Mouse (Mus musculus) liver, adult 2 months (tissue): Measurements from ENCODE around the gene Sgms1. TPM values are rescaled to one million over a fixed set of nuclear protein-coding genes. Genes with fewer than 3 reads are reported as not detected.

Source experiments
- DNase-seq: peaks from one replicate; pipeline ENCODE4 v3.0.0-alpha.2; 2011; ENCODE audit warnings: low read depth, low spot score; ENCODE audit errors: extremely low read depth
- H3K27ac ChIP-seq: fragments of 200-500 bp; replicated peaks from 2 replicates; pipeline ENCODE4 v1.5.1; 2012; ENCODE audit warnings: low read depth, mild to moderate bottlenecking, control low read depth, inconsistent platforms, low read length; ENCODE audit not compliant: insufficient read depth
- H3K27me3 ChIP-seq: fragments of 200-500 bp; 2 replicates; pipeline ENCODE4 v1.6.1; 2012; ENCODE audit warnings: mild to moderate bottlenecking, moderate library complexity, low read length, inconsistent platforms; ENCODE audit not compliant: control insufficient read depth, insufficient read depth
- H3K36me3 ChIP-seq: fragments of 200-500 bp; 2 replicates; pipeline ENCODE4 v1.6.1; 2012; ENCODE audit warnings: low read length, inconsistent platforms; ENCODE audit not compliant: control insufficient read depth, insufficient read depth
- H3K4me1 ChIP-seq: fragments of 200-500 bp; 2 replicates; pipeline ENCODE4 v1.6.1; 2011; ENCODE audit warnings: low read length; ENCODE audit not compliant: control insufficient read depth, insufficient read depth
- H3K4me3 ChIP-seq: fragments of 200-500 bp; 2 replicates; pipeline ENCODE4 v1.5.1; 2011; ENCODE audit warnings: low read depth, mild to moderate bottlenecking, control low read depth, low read length, moderate library complexity; ENCODE audit not compliant: insufficient read depth
- H3K79me2 ChIP-seq: fragments of 200-500 bp; 2 replicates; pipeline ENCODE4 v1.6.1; 2012; ENCODE audit warnings: inconsistent platforms, mild to moderate bottlenecking, low read length, moderate library complexity; ENCODE audit not compliant: control insufficient read depth, insufficient read depth
- H3K9ac ChIP-seq: fragments of 200-500 bp; 2 replicates; pipeline ENCODE4 v1.6.1; 2012; ENCODE audit warnings: low read depth, mild to moderate bottlenecking, control low read depth, inconsistent platforms, low read length
- CTCF ChIP-seq: fragments of 200-500 bp; IDR thresholded peaks from 2 replicates; pipeline ENCODE4 v1.5.1; 2011; ENCODE audit warnings: low read depth, low read length, control low read depth
- POLR2A ChIP-seq: fragments of 200-500 bp; IDR thresholded peaks from 2 replicates; pipeline ENCODE4 v1.6.1; 2011; ENCODE audit warnings: low read length, control low read depth; ENCODE audit not compliant: insufficient read depth; ENCODE audit errors: extremely low read depth
- WGBS: fragments of 180-500 bp; shearing (Covaris S2); methylation state at CpG from one replicate; pipeline ENCODE4 v1.1.7; 2018; 5-methylcytosine and 5-hydroxymethylcytosine counted together
- polyA plus RNA-seq: library from polyadenylated mRNA; depleted of rRNA; stranded (reverse); fragments of >200 nt; gene quantifications from 2 replicates; pipeline ENCODE4 v1.2.3, GENCODE M21; 2012
- total RNA-seq: library from RNA; depleted of rRNA; stranded (reverse); fragments of >200 nt; gene quantifications from 2 replicates; pipeline ENCODE4 v1.2.3, GENCODE M21; 2014

Sgms1 gene
- total and polyA plus RNA-seq, 2 experiments, result 6.5 to 26.7 TPM

GRCm38 (mm10) chr19:32175013-32175412 lies 214.5 kb downstream of the Sgms1 start:
- TF ChIP-seq POLR2A, result no peak
- TF ChIP-seq CTCF, result no peak
- H3K4me3 ChIP-seq, result no peak overlapping the region
- H3K9ac ChIP-seq, result no peak overlapping the region
- H3K4me1 ChIP-seq, result peaks cover 3% of the 10 kb centered on the region
- no peak overlapping the region for H3K27ac ChIP-seq
- H3K27me3 ChIP-seq, result no peaks in the 10 kb centered on the region
- H3K36me3 ChIP-seq, result no peaks in the 10 kb centered on the region
- no peaks in the 10 kb centered on the region; the same call in 1 of the 2 replicates for H3K79me2 ChIP-seq
- 97% methylated on average over 7 of the region's 7 CpGs for WGBS
- no peak for DNase-seq

- H3K4me1 ChIP-seq, result no peaks in the 10 kb centered on the region
- TF ChIP-seq CTCF (no peak), POLR2A (no peak)
- no peak overlapping the region for H3K27ac ChIP-seq
- H3K36me3 ChIP-seq, result no peaks in the 10 kb centered on the region
- no peaks in the 10 kb centered on the region; the same call in 1 of the 2 replicates for H3K79me2 ChIP-seq
- H3K9ac ChIP-seq, result no peak overlapping the region
- WGBS, result 94% methylated on average over 5 of the region's 5 CpGs
- H3K4me3 ChIP-seq, result no peak overlapping the region
- no peaks in the 10 kb centered on the region for H3K27me3 ChIP-seq
- DNase-seq, result no peak
Observed at GRCm38 (mm10) chr19:32174561-32174960, 215.0 kb downstream of the Sgms1 start.

- H3K27ac ChIP-seq, result no peak overlapping the region
Observed at GRCm38 (mm10) chr19:32173522-32174184, 215.9 kb downstream of the Sgms1 start.

GRCm38 (mm10) chr19:32172511-32172981 lies 217.0 kb downstream of the Sgms1 start:
- TF ChIP-seq CTCF, result no peak
- no peak for TF ChIP-seq POLR2A
- Histone ChIP-seq H3K79me2 (no peaks in the 10 kb centered on the region; the same call in 1 of the 2 replicates), H3K4me3 (no peak overlapping the region), H3K9ac (no peak overlapping the region), H3K36me3 (no peaks in the 10 kb centered on the region), H3K27me3 (no peaks in the 10 kb centered on the region), H3K4me1 (no peaks in the 10 kb centered on the region), H3K27ac (no peak overlapping the region)
- DNase-seq, result no peak
- WGBS, result 88% methylated on average over 5 of the region's 5 CpGs

More at GRCm38 (mm10) chr19:32173522-32174184, 215.9 kb downstream of the Sgms1 start:
- H3K79me2 ChIP-seq, result no peaks in the 10 kb centered on the region; the same call in 1 of the 2 replicates
- H3K9ac ChIP-seq, result no peak overlapping the region
- TF ChIP-seq CTCF (no peak), POLR2A (no peak)
- DNase-seq, result no peak
- H3K27me3 ChIP-seq, result no peaks in the 10 kb centered on the region
- no peaks in the 10 kb centered on the region for H3K4me1 ChIP-seq
- no peaks in the 10 kb centered on the region for H3K36me3 ChIP-seq
- no peak overlapping the region for H3K4me3 ChIP-seq
- WGBS, result 87% methylated on average over 6 of the region's 6 CpGs

GRCm38 (mm10) chr19:32171981-32172380 lies 217.5 kb downstream of the Sgms1 start:
- no peak overlapping the region for H3K27ac ChIP-seq
- DNase-seq, result no peak
- H3K36me3 ChIP-seq, result no peaks in the 10 kb centered on the region
- no peaks in the 10 kb centered on the region for H3K27me3 ChIP-seq
- H3K4me3 ChIP-seq, result no peak overlapping the region
- H3K9ac ChIP-seq, result no peak overlapping the region
- no peak for TF ChIP-seq POLR2A
- TF ChIP-seq CTCF, result no peak
- no peaks in the 10 kb centered on the region for H3K4me1 ChIP-seq
- H3K79me2 ChIP-seq, result no peaks in the 10 kb centered on the region; the same call in 1 of the 2 replicates
- 91% methylated on average over 7 of the region's 7 CpGs for WGBS
